Mouse (Mus musculus): ENCODE measurements at regions not wholly inside any gene's neighbourhood (a gene's known extent, or its start where the extent isn't known, plus 50 kb on each side); places are given as distances from the start of the nearest gene placed in this dataset.

DNA sequence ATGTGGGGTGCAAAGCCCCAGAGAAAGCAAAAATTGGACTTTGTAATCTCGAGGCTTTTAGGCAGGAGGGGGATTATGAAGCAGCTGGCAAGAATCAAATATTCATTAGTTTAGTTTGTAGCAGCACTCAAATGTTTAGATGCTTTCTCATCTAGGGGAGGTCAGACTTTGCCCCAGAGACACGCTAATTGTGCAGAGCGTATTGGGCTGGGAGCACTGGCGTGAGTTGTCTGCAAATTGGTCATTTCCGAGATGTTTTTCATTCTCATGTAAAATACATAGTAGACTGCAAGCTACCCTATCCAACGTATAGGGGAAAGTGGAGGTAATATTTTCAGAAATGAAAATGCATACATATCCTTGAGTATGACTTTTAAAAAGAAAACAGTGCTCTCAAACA is 139.2 kb upstream of the Palmd start:
- no peaks in the 10 kb centered on the region for H3K4me1 ChIP-seq (ENCODE audit: control insufficient read depth in 1 of 2, insufficient read depth in 2 of 2, low read length in 2 of 2)
- H3K79me2 ChIP-seq (ENCODE audit: control insufficient read depth, insufficient read depth, low read length, poor library complexity): no peaks in the 10 kb centered on the region
- H3K36me3 ChIP-seq (ENCODE audit: control insufficient read depth in 1 of 2, insufficient read depth in 2 of 2, low read length in 2 of 2): no peaks in the 10 kb centered on the region
- TF ChIP-seq POLR2A (IDR thresholded peaks at IDR 0.05; ENCODE audit: control insufficient read depth in 1 of 2, insufficient read depth in 1 of 2, low read depth in 1 of 2, low read length in 2 of 2, poor library complexity in 1 of 2) (no peak), TBP (IDR thresholded peaks at IDR 0.05; ENCODE audit: low read depth, low read length) (no peak)
- H3K9ac ChIP-seq (ENCODE audit: control insufficient read depth, low read depth, low read length, poor library complexity, severe bottlenecking): no peak overlapping the region
- H3K27ac ChIP-seq (ENCODE audit: control insufficient read depth, low read depth, low read length): no peak overlapping the region
- H3K9me3 ChIP-seq (replicated peaks; ENCODE audit: insufficient read depth, low read length): no peaks in the 10 kb centered on the region
- no peaks in the 10 kb centered on the region; a peak in 1 of 4 replicates for H3K27me3 ChIP-seq (ENCODE audit: control insufficient read depth in 1 of 2, insufficient read depth in 2 of 2, low read length in 2 of 2)
- no peak overlapping the region for H3K4me3 ChIP-seq (ENCODE audit: control insufficient read depth in 1 of 2, insufficient read depth in 1 of 2, low read depth in 2 of 2, low read length in 2 of 2)
- no peak for DNase-seq (ENCODE audit: low read depth, low spot score)

DNA sequence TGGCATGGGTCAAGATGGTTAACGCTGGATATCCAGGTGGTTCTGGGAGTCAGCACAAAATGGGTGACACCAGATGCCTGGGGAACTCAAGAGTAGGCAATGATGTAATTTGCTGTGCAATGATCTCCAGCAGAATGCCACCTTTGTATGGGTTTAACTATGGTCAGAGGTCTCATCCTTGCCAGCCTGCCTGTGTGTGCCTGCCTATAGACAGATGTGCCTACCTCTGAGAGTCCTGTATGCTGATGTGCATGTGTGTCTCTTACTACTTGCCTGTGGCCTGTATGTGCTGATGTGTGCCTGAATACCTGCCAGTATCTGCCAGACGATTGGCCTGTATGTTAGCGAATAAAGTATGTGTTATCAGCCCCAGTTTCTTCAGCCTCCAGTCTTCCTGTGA is 138.6 kb upstream of the Palmd start:
- Histone ChIP-seq H3K4me1 (ENCODE audit: control insufficient read depth in 1 of 2, insufficient read depth in 2 of 2, low read length in 2 of 2) (no peaks in the 10 kb centered on the region), H3K79me2 (ENCODE audit: control insufficient read depth, insufficient read depth, low read length, poor library complexity) (no peaks in the 10 kb centered on the region), H3K27me3 (ENCODE audit: control insufficient read depth in 1 of 2, insufficient read depth in 2 of 2, low read length in 2 of 2) (peaks cover 0 to under 1% of the 10 kb centered on the region in 2 experiments; a peak in 1 of 4 replicates), H3K4me3 (ENCODE audit: control insufficient read depth in 1 of 2, insufficient read depth in 1 of 2, low read depth in 2 of 2, low read length in 2 of 2) (no peak overlapping the region), H3K27ac (ENCODE audit: control insufficient read depth, low read depth, low read length) (no peak overlapping the region), H3K9ac (ENCODE audit: control insufficient read depth, low read depth, low read length, poor library complexity, severe bottlenecking) (no peak overlapping the region), H3K9me3 (replicated peaks; ENCODE audit: insufficient read depth, low read length) (no peaks in the 10 kb centered on the region), H3K36me3 (ENCODE audit: control insufficient read depth in 1 of 2, insufficient read depth in 2 of 2, low read length in 2 of 2) (no peaks in the 10 kb centered on the region)
- no peak for TF ChIP-seq CTCF (IDR thresholded peaks at IDR 0.05 in 2 of 3, conservative IDR thresholded peaks at IDR 0.05 in 1 of 3; ENCODE audit: control insufficient read depth in 1 of 3, insufficient read depth in 1 of 3, low read depth in 2 of 3, low read length in 3 of 3, poor library complexity in 1 of 3, severe bottlenecking in 1 of 3)
- no peak for TF ChIP-seq MAX (IDR thresholded peaks at IDR 0.05; ENCODE audit: low read length)
- no peak for TF ChIP-seq SMC3 (IDR thresholded peaks at IDR 0.05; ENCODE audit: low read depth, low read length)
- no peak for TF ChIP-seq ZKSCAN1 (IDR thresholded peaks at IDR 0.05; ENCODE audit: low read depth, low read length)
- TF ChIP-seq ELF1 (IDR thresholded peaks at IDR 0.05; ENCODE audit: low read depth, low read length): no peak
- no peak for TF ChIP-seq NELFE (IDR thresholded peaks at IDR 0.05; ENCODE audit: low read depth, low read length)
- no peak for TF ChIP-seq CHD2 (IDR thresholded peaks at IDR 0.05; ENCODE audit: low read length)
- TF ChIP-seq CHD1 (IDR thresholded peaks at IDR 0.05; ENCODE audit: low read depth, low read length): no peak
- TF ChIP-seq USF1 (IDR thresholded peaks at IDR 0.05; ENCODE audit: low read depth, low read length): no peak
- no peak for TF ChIP-seq BHLHE40 (IDR thresholded peaks at IDR 0.05; ENCODE audit: borderline replicate concordance, low read depth, low read length)
- no peak for TF ChIP-seq JUND (IDR thresholded peaks at IDR 0.05; ENCODE audit: low read depth, low read length)
- TF ChIP-seq EP300 (IDR thresholded peaks at IDR 0.05; ENCODE audit: low read depth in 1 of 2, low read length in 2 of 2): no peak
- no peak for TF ChIP-seq POLR2A (IDR thresholded peaks at IDR 0.05; ENCODE audit: control insufficient read depth in 1 of 2, insufficient read depth in 1 of 2, low read depth in 1 of 2, low read length in 2 of 2, poor library complexity in 1 of 2)
- no peak for DNase-seq (ENCODE audit: low read depth, low spot score)

- no peak for DNase-seq (ENCODE audit: low read depth, low spot score)
- TF ChIP-seq JUND (IDR thresholded peaks at IDR 0.05; ENCODE audit: low read depth, low read length) (no peak), POLR2AphosphoS2 (IDR thresholded peaks at IDR 0.05; ENCODE audit: low read length) (no peak), NELFE (IDR thresholded peaks at IDR 0.05; ENCODE audit: low read depth, low read length) (no peak), EP300 (IDR thresholded peaks at IDR 0.05; ENCODE audit: low read depth in 1 of 2, low read length in 2 of 2) (no peak), SMC3 (IDR thresholded peaks at IDR 0.05; ENCODE audit: low read depth, low read length) (no peak), MEF2A (IDR thresholded peaks at IDR 0.05; ENCODE audit: extremely low read depth, insufficient replicate concordance, low read depth, low read length, poor library complexity, severe bottlenecking) (no peak), KAT2A (conservative IDR thresholded peaks at IDR 0.05; ENCODE audit: low read depth, low read length) (no peak), CTCF (IDR thresholded peaks at IDR 0.05 in 2 of 3, conservative IDR thresholded peaks at IDR 0.05 in 1 of 3; ENCODE audit: control insufficient read depth in 1 of 3, insufficient read depth in 1 of 3, low read depth in 2 of 3, low read length in 3 of 3, poor library complexity in 1 of 3, severe bottlenecking in 1 of 3) (no peak), MAX (IDR thresholded peaks at IDR 0.05; ENCODE audit: low read length) (no peak), MAZ (IDR thresholded peaks at IDR 0.05; ENCODE audit: low read depth, low read length) (no peak), MYB (IDR thresholded peaks at IDR 0.05; ENCODE audit: low read depth, low read length) (no peak)
- no peaks in the 10 kb centered on the region for H3K4me1 ChIP-seq (ENCODE audit: control insufficient read depth in 1 of 2, insufficient read depth in 2 of 2, low read length in 2 of 2)
- no peaks in the 10 kb centered on the region for H3K79me2 ChIP-seq (ENCODE audit: control insufficient read depth, insufficient read depth, low read length, poor library complexity)
- H3K27ac ChIP-seq (ENCODE audit: control insufficient read depth, low read depth, low read length): no peak overlapping the region
- no peak overlapping the region for H3K4me3 ChIP-seq (ENCODE audit: control insufficient read depth in 1 of 2, insufficient read depth in 1 of 2, low read depth in 2 of 2, low read length in 2 of 2)
- no peaks in the 10 kb centered on the region for H3K27me3 ChIP-seq (ENCODE audit: control insufficient read depth in 1 of 2, insufficient read depth in 2 of 2, low read length in 2 of 2)
- H3K9ac ChIP-seq (ENCODE audit: control insufficient read depth, low read depth, low read length, poor library complexity, severe bottlenecking): no peak overlapping the region
- H3K36me3 ChIP-seq (ENCODE audit: control insufficient read depth in 1 of 2, insufficient read depth in 2 of 2, low read length in 2 of 2): no peaks in the 10 kb centered on the region
- H3K9me3 ChIP-seq (replicated peaks; ENCODE audit: insufficient read depth, low read length): no peaks in the 10 kb centered on the region
Observed at GRCm38 (mm10) chr3:117087646-117088045, 118.9 kb upstream of the Palmd start.

Measured in MEL (cell line).